Mouse (Mus musculus) neural tube, embryonic 11.5 days (tissue): ENCODE measurements around the gene Def6. TPM values are rescaled to one million over a fixed set of nuclear protein-coding genes. Genes with fewer than 3 reads are reported as not detected.
A peak's percentile ranks its signal among the peaks of the same experiment; 100 is the strongest.

Experiments
- ATAC-seq: fragments of 200-750 bp; cut with Nextera tagmentation; 2 replicates; pipeline ENCODE4 v1.8.0; 2017; ENCODE audit warnings: moderate number of reproducible peaks, mild to moderate bottlenecking, moderate TSS enrichment, moderate library complexity; ENCODE audit not compliant: insufficient read depth, low FRiP score, low TSS enrichment
- DNase-seq: peaks from one replicate; pipeline ENCODE4 v3.0.0-alpha.2; 2015; ENCODE audit warnings: low spot score
- H3K27ac ChIP-seq: fragments of 300-500 bp; sonication (generic); 2 replicates; pipeline ENCODE4 v1.5.1; 2014; ENCODE audit warnings: low read depth, mild to moderate bottlenecking, low read length
- H3K27me3 ChIP-seq: fragments of 300-500 bp; sonication (generic); 2 replicates; pipeline ENCODE4 v1.6.1; 2014; ENCODE audit warnings: mild to moderate bottlenecking, low read length, mixed read lengths; ENCODE audit not compliant: control insufficient read depth, insufficient read depth
- H3K36me3 ChIP-seq: fragments of 300-500 bp; sonication (generic); 2 replicates; pipeline ENCODE4 v1.6.1; 2014; ENCODE audit warnings: mild to moderate bottlenecking, low read length, moderate library complexity, mixed read lengths; ENCODE audit not compliant: control insufficient read depth, insufficient read depth
- H3K4me1 ChIP-seq: fragments of 300-500 bp; sonication (generic); 2 replicates; pipeline ENCODE4 v1.6.1; 2014; ENCODE audit warnings: low read length, mixed read lengths; ENCODE audit not compliant: control insufficient read depth, insufficient read depth
- H3K4me2 ChIP-seq: fragments of 300-500 bp; sonication (generic); 2 replicates; pipeline ENCODE4 v1.6.1; 2014; ENCODE audit warnings: low read depth, mild to moderate bottlenecking, moderate library complexity
- H3K4me3 ChIP-seq: fragments of 300-500 bp; sonication (generic); 2 replicates; pipeline ENCODE4 v1.5.1; 2014; ENCODE audit warnings: low read depth, low read length
- H3K9ac ChIP-seq: fragments of 300-500 bp; sonication (generic); 2 replicates; pipeline ENCODE4 v1.6.1; 2014; ENCODE audit warnings: mild to moderate bottlenecking, low read length
- H3K9me3 ChIP-seq: fragments of 300-500 bp; sonication (generic); 2 replicates; pipeline ENCODE4 v1.6.1; 2016; ENCODE audit warnings: low read length; ENCODE audit not compliant: control insufficient read depth
- WGBS: fragments of 180-500 bp; shearing (Covaris S2); extraction: QIAGEN DNeasy Blood & Tissue Kit; methylation state at CpG from one replicate; pipeline ENCODE4 v1.1.7; 2014; 5-methylcytosine and 5-hydroxymethylcytosine counted together
- polyA plus RNA-seq: library from polyadenylated mRNA; unstranded; fragments of >200 nt; fragmentation: Nextera tagmentation; extraction: Ambion mirVana; gene quantifications from 2 replicates; pipeline ENCODE4 v1.2.1, GENCODE M21; 2014

Gene Def6
- polyA plus RNA-seq, 1 experiment from 2014 or later, result 2.7 TPM

- peak; percentile 60; the same call in 1 of the 2 replicates for ATAC-seq
- Histone ChIP-seq H3K4me3 (peak overlapping the region; percentile 82), H3K36me3 (no peaks in the 10 kb centered on the region), H3K9ac (peak overlapping the region; percentile 69), H3K27me3 (no peaks in the 10 kb centered on the region), H3K9me3 (no peaks in the 10 kb centered on the region), H3K4me1 (no peaks in the 10 kb centered on the region), H3K27ac (no peak overlapping the region), H3K4me2 (peak overlapping the region; percentile 90)
- WGBS, result 6% methylated on average over 16 of the region's 17 CpGs
- no peak for DNase-seq
Measured at GRCm38 (mm10) chr17:28233091-28233731, 25.6 kb downstream of the Def6 start.

- H3K4me2 ChIP-seq, result no peak overlapping the region
- ATAC-seq, result no peak
Measured at GRCm38 (mm10) chr17:28234641-28235040, 27.1 kb downstream of the Def6 start.

GRCm38 (mm10) chr17:28235982-28236635, 28.5 kb downstream of the Def6 start:
- WGBS, result 83% methylated on average over 7 of the region's 7 CpGs

More at GRCm38 (mm10) chr17:28234641-28235040, 27.1 kb downstream of the Def6 start:
- no peaks in the 10 kb centered on the region for H3K4me1 ChIP-seq
- no peak for DNase-seq
- H3K9me3 ChIP-seq, result no peaks in the 10 kb centered on the region
- H3K27ac ChIP-seq, result no peak overlapping the region
- 85% methylated on average over 5 of the region's 5 CpGs for WGBS
- no peak overlapping the region for H3K4me3 ChIP-seq
- no peaks in the 10 kb centered on the region for H3K36me3 ChIP-seq
- no peak overlapping the region for H3K9ac ChIP-seq
- no peaks in the 10 kb centered on the region for H3K27me3 ChIP-seq

GRCm38 (mm10) chr17:28236636-28237015, 29.0 kb downstream of the Def6 start:
- Histone ChIP-seq H3K4me3 (no peak overlapping the region), H3K9ac (no peak overlapping the region), H3K27ac (no peak overlapping the region), H3K27me3 (no peaks in the 10 kb centered on the region), H3K4me2 (no peak overlapping the region), H3K4me1 (no peaks in the 10 kb centered on the region), H3K36me3 (peaks cover under 1% of the 10 kb centered on the region; the same call in 1 of the 2 replicates), H3K9me3 (no peaks in the 10 kb centered on the region)
- WGBS, result 90% methylated on average over 4 of the region's 4 CpGs
- DNase-seq, result no peak
- no peak for ATAC-seq

More at GRCm38 (mm10) chr17:28235982-28236635, 28.5 kb downstream of the Def6 start:
- Histone ChIP-seq H3K4me2 (no peak overlapping the region), H3K9ac (no peak overlapping the region), H3K27me3 (no peaks in the 10 kb centered on the region), H3K36me3 (no peaks in the 10 kb centered on the region), H3K4me1 (no peaks in the 10 kb centered on the region), H3K4me3 (no peak overlapping the region), H3K9me3 (no peaks in the 10 kb centered on the region), H3K27ac (no peak overlapping the region)
- ATAC-seq (no peak), DNase-seq (no peak)

GRCm38 (mm10) chr17:28237362-28237761, 29.8 kb downstream of the Def6 start:
- Histone ChIP-seq H3K4me1 (no peaks in the 10 kb centered on the region), H3K36me3 (peaks cover 3% of the 10 kb centered on the region; the same call in 1 of the 2 replicates), H3K27ac (no peak overlapping the region), H3K4me2 (no peak overlapping the region), H3K9me3 (no peaks in the 10 kb centered on the region), H3K9ac (no peak overlapping the region), H3K27me3 (no peaks in the 10 kb centered on the region), H3K4me3 (no peak overlapping the region)
- no peak for DNase-seq
- ATAC-seq, result no peak
- 52% methylated on average over 5 of the region's 5 CpGs for WGBS

GRCm38 (mm10) chr17:28237874-28238273, 30.3 kb downstream of the Def6 start:
- Histone ChIP-seq H3K27ac (no peak overlapping the region), H3K4me3 (no peak overlapping the region), H3K9me3 (no peaks in the 10 kb centered on the region), H3K4me1 (no peaks in the 10 kb centered on the region), H3K36me3 (peaks cover 3% of the 10 kb centered on the region; the same call in 1 of the 2 replicates), H3K4me2 (no peak overlapping the region), H3K9ac (no peak overlapping the region), H3K27me3 (no peaks in the 10 kb centered on the region)
- ATAC-seq (no peak), DNase-seq (no peak)
- 70% methylated on average over 6 of the region's 6 CpGs for WGBS

GRCm38 (mm10) chr17:28240846-28241245, 33.3 kb downstream of the Def6 start:
- Histone ChIP-seq H3K4me2 (no peak overlapping the region), H3K9me3 (no peaks in the 10 kb centered on the region), H3K27me3 (no peaks in the 10 kb centered on the region), H3K36me3 (peaks cover 3% of the 10 kb centered on the region; the same call in 1 of the 2 replicates), H3K27ac (no peak overlapping the region), H3K9ac (no peak overlapping the region), H3K4me1 (no peaks in the 10 kb centered on the region; the same call in 1 of the 2 replicates), H3K4me3 (no peak overlapping the region)
- ATAC-seq (no peak), DNase-seq (no peak)
- WGBS, result 90% methylated on average over 5 of the region's 5 CpGs

- Histone ChIP-seq H3K4me1 (no peaks in the 10 kb centered on the region; the same call in 1 of the 2 replicates), H3K27ac (no peak overlapping the region), H3K4me2 (no peak overlapping the region), H3K36me3 (peaks cover 3% of the 10 kb centered on the region; the same call in 1 of the 2 replicates), H3K27me3 (no peaks in the 10 kb centered on the region), H3K9ac (no peak overlapping the region), H3K4me3 (no peak overlapping the region), H3K9me3 (no peaks in the 10 kb centered on the region)
- no peak for DNase-seq
- ATAC-seq, result no peak
- WGBS, result 89% methylated on average over 6 of the region's 6 CpGs
Measured at GRCm38 (mm10) chr17:28242296-28242695, 34.7 kb downstream of the Def6 start.

GRCm38 (mm10) chr17:28244214-28244613, 36.6 kb downstream of the Def6 start:
- Histone ChIP-seq H3K4me3 (no peak overlapping the region), H3K4me2 (no peak overlapping the region), H3K4me1 (peaks cover 5% of the 10 kb centered on the region; the same call in 1 of the 2 replicates), H3K9me3 (no peaks in the 10 kb centered on the region), H3K9ac (no peak overlapping the region), H3K27me3 (no peaks in the 10 kb centered on the region), H3K36me3 (peaks cover 3% of the 10 kb centered on the region; the same call in 1 of the 2 replicates), H3K27ac (no peak overlapping the region)
- DNase-seq, result no peak
- no peak for ATAC-seq
- WGBS, result 79% methylated on average over 6 of the region's 6 CpGs
